Mouse (Mus musculus): Measurements from ENCODE around the gene F8. TPM values are rescaled to one million over a fixed set of nuclear protein-coding genes. Genes with fewer than 3 reads are reported as not detected.

F8 gene
- 0.58 and 1.1 TPM in 2 replicates for polyA plus RNA-seq (2012; rRNA removed)
- 1.5 and 2.2 TPM in 2 replicates for polyA plus RNA-seq (2014; fragmentation: Nextera tagmentation; extraction: Ambion mirVana)

GRCm38 (mm10) chrX:75382195-75382771 is at the start of gene F8, which contains the start of gene Fundc2:
TSS of gene F8 (minus strand) at chrX:75382615.
TSS of gene Fundc2 (plus strand) at chrX:75382399.
- peak; percentile 96 for ATAC-seq (ENCODE audit: low FRiP score, low read depth)
- WGBS: 12% methylated on average over 20 of the region's 25 CpGs

GRCm38 (mm10) chrX:75415936-75416785 is 33.7 kb upstream of the F8 start, which contains the start of the genes Cmc4, Mtcp1 and Brcc3:
TSS of gene Cmc4 (minus strand) at chrX:75416584.
TSS of gene Mtcp1 (minus strand) at chrX:75416588.
TSS of gene Brcc3 (plus strand) at chrX:75416628.
- WGBS: 24% methylated on average over 33 of the region's 52 CpGs
- peak; percentile 100 for ATAC-seq (ENCODE audit: low FRiP score, low read depth)

More at GRCm38 (mm10) chrX:75382195-75382771, at the start of gene F8, which contains the start of gene Fundc2:
- peak; percentile 80 for DNase-seq (ENCODE audit: low spot score)
- no peaks in the 10 kb centered on the region for H3K9me3 ChIP-seq (ENCODE audit: control insufficient read depth, low read length)
- H3K4me2 ChIP-seq (replicated peaks; ENCODE audit: low read depth, low read length, severe bottlenecking): peak within 1 kb of the TSS; percentile 43
- H3K27ac ChIP-seq (replicated peaks; ENCODE audit: low read depth, low read length): peak within 1 kb of the TSS; percentile 67
- H3K4me3 ChIP-seq (replicated peaks; ENCODE audit: low read length): peak within 1 kb of the TSS; percentile 53
- H3K9ac ChIP-seq (ENCODE audit: low read depth, low read length, severe bottlenecking): peak within 1 kb of the TSS; percentile 72
- H3K27me3 ChIP-seq (ENCODE audit: control insufficient read depth, insufficient read depth, low read length): no peaks in the 10 kb centered on the region
- H3K4me1 ChIP-seq (ENCODE audit: control insufficient read depth, insufficient read depth, low read length): no peaks in the 10 kb centered on the region
- 0 out of 2 replicates have a peak, but pooled peaks have one; percentile 22 for TF ChIP-seq POLR2A (IDR thresholded peaks at IDR 0.05; ENCODE audit: borderline replicate concordance, extremely low read depth, insufficient read depth, insufficient read length)
- 0 out of 2 replicates have a peak, but pooled peaks cover under 1% of the 10 kb centered on the region for H3K36me3 ChIP-seq (ENCODE audit: control insufficient read depth, insufficient read depth, low read length)

GRCm38 (mm10) chrX:75409711-75410110 is 27.3 kb upstream of the F8 start:
- H3K4me1 ChIP-seq (ENCODE audit: control insufficient read depth, insufficient read depth, low read length): no peaks in the 10 kb centered on the region
- TF ChIP-seq POLR2A (IDR thresholded peaks at IDR 0.05; ENCODE audit: borderline replicate concordance, extremely low read depth, insufficient read depth, insufficient read length): no peak
- WGBS: 91% methylated on average over 1 of the region's 1 CpGs
- no peak for ATAC-seq (ENCODE audit: low FRiP score, low read depth)
- no peak overlapping the region for H3K27ac ChIP-seq (replicated peaks; ENCODE audit: low read depth, low read length)
- H3K27me3 ChIP-seq (ENCODE audit: control insufficient read depth, insufficient read depth, low read length): no peaks in the 10 kb centered on the region
- no peak overlapping the region for H3K9ac ChIP-seq (ENCODE audit: low read depth, low read length, severe bottlenecking)
- H3K9me3 ChIP-seq (ENCODE audit: control insufficient read depth, low read length): no peaks in the 10 kb centered on the region
- H3K36me3 ChIP-seq (ENCODE audit: control insufficient read depth, insufficient read depth, low read length): peaks cover 5% of the 10 kb centered on the region; the same call in 1 of the 2 replicates
- no peak overlapping the region for H3K4me2 ChIP-seq (replicated peaks; ENCODE audit: low read depth, low read length, severe bottlenecking)
- no peak overlapping the region for H3K4me3 ChIP-seq (replicated peaks; ENCODE audit: low read length)
- DNase-seq (ENCODE audit: low spot score): no peak

More at GRCm38 (mm10) chrX:75415936-75416785, 33.7 kb upstream of the F8 start, which contains the start of the genes Cmc4, Mtcp1 and Brcc3:
- Histone ChIP-seq H3K4me1 (ENCODE audit: control insufficient read depth, insufficient read depth, low read length) (no peaks in the 10 kb centered on the region), H3K27ac (replicated peaks; ENCODE audit: low read depth, low read length) (peak within 1 kb of the TSS; percentile 86), H3K4me3 (replicated peaks; ENCODE audit: low read length) (peak within 1 kb of the TSS; percentile 47), H3K27me3 (ENCODE audit: control insufficient read depth, insufficient read depth, low read length) (no peaks in the 10 kb centered on the region), H3K36me3 (ENCODE audit: control insufficient read depth, insufficient read depth, low read length) (no peaks in the 10 kb centered on the region), H3K9ac (ENCODE audit: low read depth, low read length, severe bottlenecking) (peak within 1 kb of the TSS; percentile 59), H3K4me2 (replicated peaks; ENCODE audit: low read depth, low read length, severe bottlenecking) (peak within 1 kb of the TSS; percentile 42), H3K9me3 (ENCODE audit: control insufficient read depth, low read length) (no peaks in the 10 kb centered on the region)
- DNase-seq (ENCODE audit: low spot score): peak; percentile 87
- TF ChIP-seq POLR2A (IDR thresholded peaks at IDR 0.05; ENCODE audit: borderline replicate concordance, extremely low read depth, insufficient read depth, insufficient read length): peak; percentile 84; the same call in 1 of the 2 replicates

GRCm38 (mm10) chrX:75403350-75403749 is 20.9 kb upstream of the F8 start:
- H3K4me2 ChIP-seq (replicated peaks; ENCODE audit: low read depth, low read length, severe bottlenecking): no peak overlapping the region
- no peak overlapping the region for H3K27ac ChIP-seq (replicated peaks; ENCODE audit: low read depth, low read length)
- H3K27me3 ChIP-seq (ENCODE audit: control insufficient read depth, insufficient read depth, low read length): no peaks in the 10 kb centered on the region
- H3K4me3 ChIP-seq (replicated peaks; ENCODE audit: low read length): no peak overlapping the region
- no peak overlapping the region for H3K9ac ChIP-seq (ENCODE audit: low read depth, low read length, severe bottlenecking)
- no peaks in the 10 kb centered on the region for H3K36me3 ChIP-seq (ENCODE audit: control insufficient read depth, insufficient read depth, low read length)
- no peaks in the 10 kb centered on the region for H3K4me1 ChIP-seq (ENCODE audit: control insufficient read depth, insufficient read depth, low read length)
- no peak; the same call in 1 of the 2 replicates for ATAC-seq (ENCODE audit: low FRiP score, low read depth)
- no peak for TF ChIP-seq POLR2A (IDR thresholded peaks at IDR 0.05; ENCODE audit: borderline replicate concordance, extremely low read depth, insufficient read depth, insufficient read length)
- no peak for DNase-seq (ENCODE audit: low spot score)
- H3K9me3 ChIP-seq (ENCODE audit: control insufficient read depth, low read length): no peaks in the 10 kb centered on the region

GRCm38 (mm10) chrX:75402668-75403067 is 20.3 kb upstream of the F8 start:
- no peak overlapping the region for H3K4me3 ChIP-seq (replicated peaks; ENCODE audit: low read length)
- H3K27ac ChIP-seq (replicated peaks; ENCODE audit: low read depth, low read length): no peak overlapping the region
- H3K9me3 ChIP-seq (ENCODE audit: control insufficient read depth, low read length): no peaks in the 10 kb centered on the region
- 74% methylated on average over 2 of the region's 2 CpGs for WGBS
- no peaks in the 10 kb centered on the region for H3K36me3 ChIP-seq (ENCODE audit: control insufficient read depth, insufficient read depth, low read length)
- no peak for DNase-seq (ENCODE audit: low spot score)
- no peak overlapping the region for H3K9ac ChIP-seq (ENCODE audit: low read depth, low read length, severe bottlenecking)
- H3K4me1 ChIP-seq (ENCODE audit: control insufficient read depth, insufficient read depth, low read length): no peaks in the 10 kb centered on the region
- H3K27me3 ChIP-seq (ENCODE audit: control insufficient read depth, insufficient read depth, low read length): no peaks in the 10 kb centered on the region
- ATAC-seq (ENCODE audit: low FRiP score, low read depth): no peak
- no peak overlapping the region for H3K4me2 ChIP-seq (replicated peaks; ENCODE audit: low read depth, low read length, severe bottlenecking)
- no peak for TF ChIP-seq POLR2A (IDR thresholded peaks at IDR 0.05; ENCODE audit: borderline replicate concordance, extremely low read depth, insufficient read depth, insufficient read length)

Data from limb, embryonic 14.5 days (tissue).